Mouse (Mus musculus) heart, embryonic 13.5 days (tissue): ENCODE results near the gene Grap2. TPM values are rescaled to one million over a fixed set of nuclear protein-coding genes. Genes with fewer than 3 reads are reported as not detected.
A peak's percentile ranks its signal among the peaks of the same experiment; 100 is the strongest.

Experiments
- ATAC-seq: fragments of 200-750 bp; cut with Nextera tagmentation; 2 replicates; pipeline ENCODE4 v1.8.0; 2017; ENCODE audit warnings: moderate TSS enrichment; ENCODE audit not compliant: insufficient number of reproducible peaks, low FRiP score, low TSS enrichment; ENCODE audit errors: extremely low read depth
- H3K27ac ChIP-seq: fragments of 300-500 bp; sonication (generic); replicated peaks from 2 replicates; pipeline ENCODE4 v1.5.1; 2015; ENCODE audit warnings: moderate library complexity, mild to moderate bottlenecking, inconsistent platforms
- H3K27me3 ChIP-seq: fragments of 300-500 bp; sonication (generic); replicated peaks from 2 replicates; pipeline ENCODE4 v1.6.1; 2015; ENCODE audit warnings: mild to moderate bottlenecking, inconsistent platforms
- H3K36me3 ChIP-seq: fragments of 300-500 bp; sonication (generic); 2 replicates; pipeline ENCODE4 v1.6.1; 2015; ENCODE audit warnings: mild to moderate bottlenecking, inconsistent platforms
- H3K4me1 ChIP-seq: fragments of 300-500 bp; sonication (generic); 2 replicates; pipeline ENCODE4 v1.6.1; 2015; ENCODE audit warnings: inconsistent platforms
- H3K4me2 ChIP-seq: fragments of 300-500 bp; sonication (generic); 2 replicates; pipeline ENCODE4 v1.6.1; 2015; ENCODE audit warnings: inconsistent platforms, mild to moderate bottlenecking, moderate library complexity
- H3K4me3 ChIP-seq: fragments of 300-500 bp; sonication (generic); 2 replicates; pipeline ENCODE4 v1.5.1; 2015; ENCODE audit warnings: moderate library complexity, mild to moderate bottlenecking, inconsistent platforms
- H3K9ac ChIP-seq: fragments of 300-500 bp; sonication (generic); 2 replicates; pipeline ENCODE4 v1.6.1; 2015; ENCODE audit warnings: inconsistent platforms, mild to moderate bottlenecking, moderate library complexity
- H3K9me3 ChIP-seq: fragments of 300-500 bp; sonication (generic); 2 replicates; pipeline ENCODE4 v1.6.1; 2016; ENCODE audit warnings: inconsistent platforms
- WGBS: fragments of 180-500 bp; shearing (Covaris S2); methylation state at CpG from one replicate; pipeline ENCODE4 v1.1.7; 2015; ENCODE audit warnings: mixed read lengths; 5-methylcytosine and 5-hydroxymethylcytosine counted together
- polyA plus RNA-seq: library from polyadenylated mRNA; unstranded; fragments of >200 nt; fragmentation: Nextera tagmentation; extraction: Ambion mirVana; gene quantifications from 2 replicates; pipeline ENCODE4 v1.2.1, GENCODE M21; 2015

Gene Grap2
- polyA plus RNA-seq, 1 experiment from 2014 or later, result 8.8 TPM

- no peaks in the 10 kb centered on the region for H3K9me3 ChIP-seq
- peaks cover 35% of the 10 kb centered on the region for H3K4me1 ChIP-seq
- 27% methylated on average over 8 of the region's 8 CpGs for WGBS
- H3K27ac ChIP-seq, result peak overlapping the region; percentile 80
- H3K4me3 ChIP-seq, result peak overlapping the region; percentile 39
- no peaks in the 10 kb centered on the region for H3K36me3 ChIP-seq
- H3K27me3 ChIP-seq, result peaks cover 18% of the 10 kb centered on the region
- H3K9ac ChIP-seq, result peak overlapping the region; percentile 41
- peak; percentile 84 for ATAC-seq
- H3K4me2 ChIP-seq, result peak overlapping the region; percentile 51
These were observed 50.9 kb downstream of the Grap2 start for GRCm38 (mm10) chr15:80623171-80623837.

GRCm38 (mm10) chr15:80626472-80626871 is 54.1 kb downstream of the Grap2 start:
- peak overlapping the region; percentile 51 for H3K4me2 ChIP-seq
- H3K27me3 ChIP-seq, result peaks cover 5% of the 10 kb centered on the region; the same call in 1 of the 2 replicates
- peak overlapping the region; percentile 39 for H3K4me3 ChIP-seq
- H3K9me3 ChIP-seq, result no peaks in the 10 kb centered on the region
- no peak for ATAC-seq
- WGBS, result 65% methylated on average over 6 of the region's 6 CpGs
- H3K36me3 ChIP-seq, result no peaks in the 10 kb centered on the region
- peaks cover 46% of the 10 kb centered on the region for H3K4me1 ChIP-seq
- no peak overlapping the region for H3K9ac ChIP-seq
- no peak overlapping the region for H3K27ac ChIP-seq

GRCm38 (mm10) chr15:80630147-80630546 is 57.8 kb downstream of the Grap2 start:
- Histone ChIP-seq H3K9ac (no peak overlapping the region; the same call in 1 of the 2 replicates), H3K4me2 (peak overlapping the region; percentile 8; the same call in 1 of the 2 replicates), H3K27ac (no peak overlapping the region), H3K4me1 (peaks cover 21% of the 10 kb centered on the region), H3K27me3 (peaks cover 12% of the 10 kb centered on the region), H3K9me3 (no peaks in the 10 kb centered on the region), H3K36me3 (no peaks in the 10 kb centered on the region), H3K4me3 (no peak overlapping the region)
- 64% methylated on average over 7 of the region's 7 CpGs for WGBS
- ATAC-seq, result no peak

- H3K9me3 ChIP-seq, result no peaks in the 10 kb centered on the region
- no peak overlapping the region for H3K9ac ChIP-seq
These were observed 58.3 kb downstream of the Grap2 start for GRCm38 (mm10) chr15:80630711-80631110.

GRCm38 (mm10) chr15:80631311-80631710 is 58.9 kb downstream of the Grap2 start:
- H3K9me3 ChIP-seq, result no peaks in the 10 kb centered on the region
- H3K4me3 ChIP-seq, result no peak overlapping the region
- H3K27ac ChIP-seq, result no peak overlapping the region
- 74% methylated on average over 2 of the region's 2 CpGs for WGBS
- no peak for ATAC-seq
- peaks cover 21% of the 10 kb centered on the region for H3K4me1 ChIP-seq
- no peak overlapping the region for H3K9ac ChIP-seq
- H3K4me2 ChIP-seq, result no peak overlapping the region
- H3K36me3 ChIP-seq, result no peaks in the 10 kb centered on the region
- H3K27me3 ChIP-seq, result peaks cover 21% of the 10 kb centered on the region

More at GRCm38 (mm10) chr15:80630711-80631110, 58.3 kb downstream of the Grap2 start:
- Histone ChIP-seq H3K27me3 (peaks cover 15% of the 10 kb centered on the region), H3K36me3 (no peaks in the 10 kb centered on the region), H3K4me1 (peaks cover 21% of the 10 kb centered on the region), H3K27ac (no peak overlapping the region), H3K4me3 (no peak overlapping the region), H3K4me2 (peak overlapping the region; percentile 8; the same call in 1 of the 2 replicates)
- ATAC-seq, result no peak
- 41% methylated on average over 14 of the region's 14 CpGs for WGBS

- Histone ChIP-seq H3K36me3 (no peaks in the 10 kb centered on the region), H3K9ac (no peak overlapping the region), H3K4me2 (no peak overlapping the region), H3K4me1 (peaks cover 28% of the 10 kb centered on the region), H3K27me3 (peaks cover 21% of the 10 kb centered on the region), H3K9me3 (no peaks in the 10 kb centered on the region), H3K4me3 (no peak overlapping the region), H3K27ac (no peak overlapping the region)
- no peak for ATAC-seq
- WGBS, result 83% methylated on average over 13 of the region's 13 CpGs
These were observed 60.0 kb downstream of the Grap2 start for GRCm38 (mm10) chr15:80632280-80632893.

- Histone ChIP-seq H3K4me2 (no peak overlapping the region), H3K9ac (no peak overlapping the region), H3K4me1 (peaks cover 36% of the 10 kb centered on the region), H3K27me3 (peaks cover 25% of the 10 kb centered on the region), H3K4me3 (no peak overlapping the region), H3K9me3 (no peaks in the 10 kb centered on the region), H3K36me3 (no peaks in the 10 kb centered on the region), H3K27ac (no peak overlapping the region)
- no peak for ATAC-seq
- WGBS, result 35% methylated on average over 11 of the region's 11 CpGs
These were observed 62.2 kb downstream of the Grap2 start for GRCm38 (mm10) chr15:80634391-80635193.

GRCm38 (mm10) chr15:80636757-80637372 is 64.5 kb downstream of the Grap2 start:
- peaks cover 23% of the 10 kb centered on the region for H3K4me1 ChIP-seq

GRCm38 (mm10) chr15:80639071-80639702 is 66.8 kb downstream of the Grap2 start:
- H3K4me3 ChIP-seq, result no peak overlapping the region
- no peaks in the 10 kb centered on the region for H3K9me3 ChIP-seq
- H3K27ac ChIP-seq, result 0 out of 2 replicates have a peak overlapping the region, but pooled peaks have one; percentile 12
- H3K4me1 ChIP-seq, result peaks cover 23% of the 10 kb centered on the region
- H3K9ac ChIP-seq, result no peak overlapping the region
- 24% methylated on average over 11 of the region's 11 CpGs for WGBS
- H3K4me2 ChIP-seq, result no peak overlapping the region
- ATAC-seq, result no peak
- H3K27me3 ChIP-seq, result peaks cover 17% of the 10 kb centered on the region
- no peaks in the 10 kb centered on the region for H3K36me3 ChIP-seq

More at GRCm38 (mm10) chr15:80636757-80637372, 64.5 kb downstream of the Grap2 start:
- Histone ChIP-seq H3K4me3 (no peak overlapping the region), H3K36me3 (no peaks in the 10 kb centered on the region), H3K4me2 (no peak overlapping the region), H3K9me3 (no peaks in the 10 kb centered on the region), H3K27ac (no peak overlapping the region), H3K9ac (no peak overlapping the region), H3K27me3 (peaks cover 20% of the 10 kb centered on the region)
- WGBS, result 51% methylated on average over 13 of the region's 13 CpGs
- ATAC-seq, result no peak

GRCm38 (mm10) chr15:80639874-80640273 is 67.5 kb downstream of the Grap2 start:
- Histone ChIP-seq H3K9me3 (no peaks in the 10 kb centered on the region), H3K9ac (no peak overlapping the region), H3K4me1 (peaks cover 21% of the 10 kb centered on the region), H3K27me3 (peaks cover 17% of the 10 kb centered on the region), H3K27ac (no peak overlapping the region), H3K4me2 (no peak overlapping the region), H3K4me3 (no peak overlapping the region), H3K36me3 (no peaks in the 10 kb centered on the region)
- 74% methylated on average over 3 of the region's 3 CpGs for WGBS
- ATAC-seq, result no peak
